Mouse (Mus musculus) inflammation-experienced regulatory T-cells, adult 6 months (primary cell): ENCODE data around the gene Dmxl2. TPM values are rescaled to one million over a fixed set of nuclear protein-coding genes. Genes with fewer than 3 reads are reported as not detected.

ENCODE experiments used
- ATAC-seq: one replicate; pipeline ENCODE4 v1.8.0; 2017
- polyA plus RNA-seq, 3 experiments: library from polyadenylated mRNA; unstranded; fragments of 100-300 nt; shearing (Covaris generic); gene quantifications; one replicate each; pipeline ENCODE4 v1.2.1; 2017

Gene Dmxl2
- under 1 TPM; 0.09 to 0.23 (median 0.18) TPM for polyA plus RNA-seq

- ATAC-seq = no peak
Measured at GRCm38 (mm10) chr9:54501453-54502110, at the start of gene Dmxl2. Dmxl2 (minus strand) TSS chr9:54501626.

GRCm38 (mm10) chr9:54549433-54549832 lies 48.0 kb upstream of the Dmxl2 start:
- ATAC-seq = no peak

GRCm38 (mm10) chr9:54547536-54547935 lies 46.1 kb upstream of the Dmxl2 start:
- no peak for ATAC-seq

- ATAC-seq = no peak
Measured at GRCm38 (mm10) chr9:54544954-54545315, 43.5 kb upstream of the Dmxl2 start.

- no peak for ATAC-seq
Measured at GRCm38 (mm10) chr9:54544212-54544953, 43.0 kb upstream of the Dmxl2 start.

GRCm38 (mm10) chr9:54540801-54541200 lies 39.4 kb upstream of the Dmxl2 start:
- no peak for ATAC-seq

GRCm38 (mm10) chr9:54538684-54539083 lies 37.3 kb upstream of the Dmxl2 start, which contains the start of gene Sh2d7:
Sh2d7 (plus strand) TSS chr9:54538984.
- no peak for ATAC-seq

GRCm38 (mm10) chr9:54538244-54538643 lies 36.8 kb upstream of the Dmxl2 start:
- no peak for ATAC-seq

- no peak for ATAC-seq
Measured at GRCm38 (mm10) chr9:54537480-54537879, 36.1 kb upstream of the Dmxl2 start.

- no peak for ATAC-seq
Measured at GRCm38 (mm10) chr9:54537030-54537429, 35.6 kb upstream of the Dmxl2 start.

- no peak for ATAC-seq
Measured at GRCm38 (mm10) chr9:54536236-54536635, 34.8 kb upstream of the Dmxl2 start.

- no peak for ATAC-seq
Measured at GRCm38 (mm10) chr9:54533975-54534374, 32.5 kb upstream of the Dmxl2 start.

GRCm38 (mm10) chr9:54532926-54533325 lies 31.5 kb upstream of the Dmxl2 start:
- ATAC-seq = no peak

- ATAC-seq = no peak
Measured at GRCm38 (mm10) chr9:54531421-54531820, 30.0 kb upstream of the Dmxl2 start.

GRCm38 (mm10) chr9:54530836-54531235 lies 29.4 kb upstream of the Dmxl2 start:
- no peak for ATAC-seq

GRCm38 (mm10) chr9:54529950-54530349 lies 28.5 kb upstream of the Dmxl2 start:
- ATAC-seq = no peak

GRCm38 (mm10) chr9:54527694-54528093 lies 26.3 kb upstream of the Dmxl2 start:
- ATAC-seq = no peak

GRCm38 (mm10) chr9:54520286-54520685 lies 18.9 kb upstream of the Dmxl2 start:
- ATAC-seq = no peak

GRCm38 (mm10) chr9:54518921-54519320 lies 17.5 kb upstream of the Dmxl2 start:
- no peak for ATAC-seq

- ATAC-seq = no peak
Measured at GRCm38 (mm10) chr9:54515991-54516390, 14.6 kb upstream of the Dmxl2 start.

- ATAC-seq = no peak
Measured at GRCm38 (mm10) chr9:54502873-54503272, 1.4 kb upstream of the Dmxl2 start.

- no peak for ATAC-seq
Measured at GRCm38 (mm10) chr9:54502111-54502495, 677 bp upstream of the Dmxl2 start.

GRCm38 (mm10) chr9:54500832-54501452 lies 484 bp downstream of the Dmxl2 start:
- no peak for ATAC-seq

GRCm38 (mm10) chr9:54499791-54500190 lies 1.6 kb downstream of the Dmxl2 start:
- no peak for ATAC-seq
